Mouse (Mus musculus) embryo, embryonic 11.5 days (tissue): ENCODE results near the gene Coq2.

ENCODE experiments used
- DNase-seq: peaks from one replicate; pipeline ENCODE4 v3.0.0-alpha.2; 2012; ENCODE audit warnings: low read depth, low spot score

The Coq2 gene

GRCm38 (mm10) chr5:100663011-100663410 is 11.9 kb downstream of the Coq2 start:
- no peak for DNase-seq

- no peak for DNase-seq
Measured at GRCm38 (mm10) chr5:100658460-100658859, 16.5 kb downstream of the Coq2 start.

GRCm38 (mm10) chr5:100656352-100656751 is 18.6 kb downstream of the Coq2 start:
- DNase-seq, result no peak

- DNase-seq, result no peak
Measured at GRCm38 (mm10) chr5:100652327-100652726, 22.6 kb downstream of the Coq2 start.

- DNase-seq, result no peak
Measured at GRCm38 (mm10) chr5:100651486-100651885, 23.5 kb downstream of the Coq2 start.

GRCm38 (mm10) chr5:100650969-100651368 is 24.0 kb downstream of the Coq2 start:
- no peak for DNase-seq

GRCm38 (mm10) chr5:100648546-100648945 is 26.4 kb downstream of the Coq2 start:
- DNase-seq, result no peak

- DNase-seq, result no peak
Measured at GRCm38 (mm10) chr5:100648046-100648445, 26.9 kb downstream of the Coq2 start.

GRCm38 (mm10) chr5:100646558-100646957 is 28.4 kb downstream of the Coq2 start:
- DNase-seq, result no peak

GRCm38 (mm10) chr5:100643991-100644535 is 30.9 kb downstream of the Coq2 start:
- no peak for DNase-seq

- no peak for DNase-seq
Measured at GRCm38 (mm10) chr5:100643253-100643990, 31.5 kb downstream of the Coq2 start.

- DNase-seq, result no peak
Measured at GRCm38 (mm10) chr5:100642316-100642715, 32.6 kb downstream of the Coq2 start.

- DNase-seq, result no peak
Measured at GRCm38 (mm10) chr5:100638483-100638882, 36.5 kb downstream of the Coq2 start.

GRCm38 (mm10) chr5:100636794-100637544 is 38.0 kb downstream of the Coq2 start:
- no peak for DNase-seq

GRCm38 (mm10) chr5:100635908-100636307 is 39.0 kb downstream of the Coq2 start:
- DNase-seq, result no peak

GRCm38 (mm10) chr5:100634885-100635478 is 40.0 kb downstream of the Coq2 start:
- DNase-seq, result no peak

GRCm38 (mm10) chr5:100632540-100633129 is 42.3 kb downstream of the Coq2 start:
- no peak for DNase-seq

GRCm38 (mm10) chr5:100628807-100629206 is 46.1 kb downstream of the Coq2 start:
- DNase-seq, result no peak

- no peak for DNase-seq
Measured at GRCm38 (mm10) chr5:100626526-100626925, 48.4 kb downstream of the Coq2 start.

GRCm38 (mm10) chr5:100624743-100625360 is 50.1 kb downstream of the Coq2 start:
- DNase-seq, result no peak

GRCm38 (mm10) chr5:100622509-100623163 is 52.3 kb downstream of the Coq2 start:
- DNase-seq, result no peak
